Mouse (Mus musculus): ENCODE measurements around the gene Tomm40l.

GRCm38 (mm10) chr1:171265971-171266744, 43.8 kb upstream of the Tomm40l start:
- no peak for TF ChIP-seq POLR2A (IDR thresholded peaks at IDR 0.05; ENCODE audit: low read depth, low read length)
- no peak for TF ChIP-seq CTCF (IDR thresholded peaks at IDR 0.05; ENCODE audit: borderline replicate concordance, insufficient read depth, low read length)

All from embryonic fibroblast, embryonic 13.5 days (primary cell).